Mouse (Mus musculus): ENCODE data around the gene Ttc32. TPM values are rescaled to one million over a fixed set of nuclear protein-coding genes. Genes with fewer than 3 reads are reported as not detected.

Gene Ttc32
- 8.0 and 8.5 TPM in 2 replicates for polyA plus RNA-seq (2012; rRNA removed)

GRCm38 (mm10) chr12:9029888-9030723 is at the start of gene Ttc32:
TSS of gene Ttc32 (plus strand) at chr12:9029997.

Other genes starting within 250 kb of the Ttc32 start
- gene Laptm4a, start 108.3 kb upstream of the Ttc32 start, polyA plus RNA-seq (2012; rRNA removed): 114 and 121 TPM in 2 replicates
- 0.01 TPM in 2 replicates for gene Matn3, start 82.1 kb upstream of the Ttc32 start, polyA plus RNA-seq (2012; rRNA removed)
- 0.85 and 1.1 TPM in 2 replicates for gene Wdr35, start 56.1 kb upstream of the Ttc32 start, polyA plus RNA-seq (2012; rRNA removed)